Mouse (Mus musculus): Measurements from ENCODE around the gene Slc39a9. TPM values are rescaled to one million over a fixed set of nuclear protein-coding genes. Genes with fewer than 3 reads are reported as not detected.
A peak's percentile ranks its signal among the peaks of the same experiment; 100 is the strongest.

The Slc39a9 gene
- polyA plus RNA-seq, 1 experiment from 2014 or later, result 35.4 TPM

DNA sequence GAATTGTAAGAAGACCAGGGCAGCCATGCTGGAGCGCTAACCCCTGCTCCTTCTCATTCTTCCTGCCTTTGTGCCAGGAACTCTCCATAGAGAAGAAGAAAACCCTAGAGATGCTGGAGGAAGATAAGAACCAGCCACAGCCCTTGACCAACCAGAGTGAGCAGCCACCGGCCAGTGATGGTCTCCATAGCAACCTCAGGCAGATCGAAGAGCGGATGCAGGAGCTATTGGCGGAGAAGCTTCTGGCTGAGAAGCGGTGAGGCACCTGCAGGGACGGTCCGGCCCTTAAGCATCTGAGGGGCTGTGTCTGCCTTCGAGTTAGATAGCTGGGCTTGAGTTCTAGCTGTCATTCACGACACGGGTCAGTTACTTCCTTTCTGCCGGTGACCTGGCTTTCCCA lies 76.8 kb downstream of the Slc39a9 start:
- no peak for ATAC-seq
- WGBS, result 81% methylated on average over 12 of the region's 12 CpGs

DNA sequence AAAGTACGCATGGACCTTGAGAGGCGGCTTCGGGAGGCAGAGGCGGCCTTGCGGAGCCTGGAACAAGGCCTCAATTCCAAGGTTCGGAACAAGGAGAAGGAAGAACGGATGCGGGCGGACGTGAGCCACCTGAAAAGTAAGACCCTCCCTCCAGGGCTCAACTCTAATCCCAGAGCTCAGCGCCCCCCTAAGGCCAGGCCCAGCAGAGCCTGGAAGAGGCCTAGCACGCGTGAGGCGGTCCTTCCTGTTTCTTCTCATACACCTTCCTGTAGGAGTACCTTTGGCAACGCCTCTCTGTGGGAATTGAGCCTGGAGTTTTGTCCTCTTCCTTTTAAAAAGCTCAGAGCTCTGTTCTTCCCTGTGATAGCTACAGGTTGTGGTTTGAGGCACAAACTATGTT lies 77.8 kb downstream of the Slc39a9 start:
- WGBS, result 88% methylated on average over 15 of the region's 15 CpGs
- Histone ChIP-seq H3K4me1 (replicated peaks; ENCODE audit: control insufficient read depth, insufficient read depth, low read length) (no peaks in the 10 kb centered on the region), H3K4me3 (ENCODE audit: low read depth, low read length) (no peak overlapping the region), H3K36me3 (ENCODE audit: control insufficient read depth, insufficient read depth) (no peaks in the 10 kb centered on the region), H3K27me3 (replicated peaks; ENCODE audit: control insufficient read depth, insufficient read depth, low read length) (no peaks in the 10 kb centered on the region), H3K4me2 (replicated peaks; ENCODE audit: low read depth) (no peak overlapping the region), H3K9ac (ENCODE audit: low read depth, low read length) (no peak overlapping the region), H3K9me3 (ENCODE audit: control insufficient read depth) (no peaks in the 10 kb centered on the region), H3K27ac (ENCODE audit: low read depth, low read length) (no peak overlapping the region)
- no peak for TF ChIP-seq CTCF (IDR thresholded peaks at IDR 0.05; ENCODE audit: low read depth)
- ATAC-seq, result no peak

More for the DNA sequence above, 76.8 kb downstream of the Slc39a9 start:
- H3K4me2 ChIP-seq (replicated peaks; ENCODE audit: low read depth), result no peak overlapping the region
- TF ChIP-seq CTCF (IDR thresholded peaks at IDR 0.05; ENCODE audit: low read depth), result no peak
- H3K4me1 ChIP-seq (replicated peaks; ENCODE audit: control insufficient read depth, insufficient read depth, low read length), result no peaks in the 10 kb centered on the region
- H3K9me3 ChIP-seq (ENCODE audit: control insufficient read depth), result no peaks in the 10 kb centered on the region
- no peaks in the 10 kb centered on the region for H3K27me3 ChIP-seq (replicated peaks; ENCODE audit: control insufficient read depth, insufficient read depth, low read length)
- no peak overlapping the region for H3K4me3 ChIP-seq (ENCODE audit: low read depth, low read length)
- H3K27ac ChIP-seq (ENCODE audit: low read depth, low read length), result no peak overlapping the region
- H3K36me3 ChIP-seq (ENCODE audit: control insufficient read depth, insufficient read depth), result no peaks in the 10 kb centered on the region
- H3K9ac ChIP-seq (ENCODE audit: low read depth, low read length), result no peak overlapping the region

- Histone ChIP-seq H3K4me1 (replicated peaks; ENCODE audit: control insufficient read depth, insufficient read depth, low read length) (no peaks in the 10 kb centered on the region), H3K27me3 (replicated peaks; ENCODE audit: control insufficient read depth, insufficient read depth, low read length) (no peaks in the 10 kb centered on the region), H3K9ac (ENCODE audit: low read depth, low read length) (no peak overlapping the region), H3K4me2 (replicated peaks; ENCODE audit: low read depth) (peak overlapping the region; percentile 49), H3K4me3 (ENCODE audit: low read depth, low read length) (0 out of 2 replicates have a peak overlapping the region, but pooled peaks have one; percentile 7), H3K9me3 (ENCODE audit: control insufficient read depth) (no peaks in the 10 kb centered on the region), H3K27ac (ENCODE audit: low read depth, low read length) (no peak overlapping the region), H3K36me3 (ENCODE audit: control insufficient read depth, insufficient read depth) (no peaks in the 10 kb centered on the region)
- ATAC-seq, result peak; percentile 59; the same call in 1 of the 2 replicates
- peak; percentile 92 for TF ChIP-seq CTCF (IDR thresholded peaks at IDR 0.05; ENCODE audit: low read depth)
- WGBS, result 14% methylated on average over 10 of the region's 10 CpGs
These were observed 81.3 kb downstream of the Slc39a9 start for GRCm38 (mm10) chr12:80724853-80725559.

GRCm38 (mm10) chr12:80728207-80728606 lies 84.5 kb downstream of the Slc39a9 start:
- Histone ChIP-seq H3K4me3 (ENCODE audit: low read depth, low read length) (no peak overlapping the region), H3K9ac (ENCODE audit: low read depth, low read length) (no peak overlapping the region), H3K27me3 (replicated peaks; ENCODE audit: control insufficient read depth, insufficient read depth, low read length) (no peaks in the 10 kb centered on the region), H3K27ac (ENCODE audit: low read depth, low read length) (no peak overlapping the region), H3K4me2 (replicated peaks; ENCODE audit: low read depth) (no peak overlapping the region), H3K9me3 (ENCODE audit: control insufficient read depth) (no peaks in the 10 kb centered on the region), H3K36me3 (ENCODE audit: control insufficient read depth, insufficient read depth) (no peaks in the 10 kb centered on the region), H3K4me1 (replicated peaks; ENCODE audit: control insufficient read depth, insufficient read depth, low read length) (no peaks in the 10 kb centered on the region)
- 29% methylated on average over 1 of the region's 1 CpGs for WGBS
- no peak for TF ChIP-seq CTCF (IDR thresholded peaks at IDR 0.05; ENCODE audit: low read depth)
- ATAC-seq, result no peak

- H3K4me3 ChIP-seq (ENCODE audit: low read depth, low read length), result no peak overlapping the region
- ATAC-seq, result no peak
- H3K9ac ChIP-seq (ENCODE audit: low read depth, low read length), result no peak overlapping the region
- no peak overlapping the region for H3K27ac ChIP-seq (ENCODE audit: low read depth, low read length)
- H3K36me3 ChIP-seq (ENCODE audit: control insufficient read depth, insufficient read depth), result no peaks in the 10 kb centered on the region
- H3K27me3 ChIP-seq (replicated peaks; ENCODE audit: control insufficient read depth, insufficient read depth, low read length), result no peaks in the 10 kb centered on the region
- WGBS, result 46% methylated on average over 2 of the region's 2 CpGs
- TF ChIP-seq CTCF (IDR thresholded peaks at IDR 0.05; ENCODE audit: low read depth), result peak; percentile 74
- H3K9me3 ChIP-seq (ENCODE audit: control insufficient read depth), result no peaks in the 10 kb centered on the region
- H3K4me1 ChIP-seq (replicated peaks; ENCODE audit: control insufficient read depth, insufficient read depth, low read length), result no peaks in the 10 kb centered on the region
- no peak overlapping the region for H3K4me2 ChIP-seq (replicated peaks; ENCODE audit: low read depth)
These were observed 85.1 kb downstream of the Slc39a9 start for GRCm38 (mm10) chr12:80728814-80729213.

DNA sequence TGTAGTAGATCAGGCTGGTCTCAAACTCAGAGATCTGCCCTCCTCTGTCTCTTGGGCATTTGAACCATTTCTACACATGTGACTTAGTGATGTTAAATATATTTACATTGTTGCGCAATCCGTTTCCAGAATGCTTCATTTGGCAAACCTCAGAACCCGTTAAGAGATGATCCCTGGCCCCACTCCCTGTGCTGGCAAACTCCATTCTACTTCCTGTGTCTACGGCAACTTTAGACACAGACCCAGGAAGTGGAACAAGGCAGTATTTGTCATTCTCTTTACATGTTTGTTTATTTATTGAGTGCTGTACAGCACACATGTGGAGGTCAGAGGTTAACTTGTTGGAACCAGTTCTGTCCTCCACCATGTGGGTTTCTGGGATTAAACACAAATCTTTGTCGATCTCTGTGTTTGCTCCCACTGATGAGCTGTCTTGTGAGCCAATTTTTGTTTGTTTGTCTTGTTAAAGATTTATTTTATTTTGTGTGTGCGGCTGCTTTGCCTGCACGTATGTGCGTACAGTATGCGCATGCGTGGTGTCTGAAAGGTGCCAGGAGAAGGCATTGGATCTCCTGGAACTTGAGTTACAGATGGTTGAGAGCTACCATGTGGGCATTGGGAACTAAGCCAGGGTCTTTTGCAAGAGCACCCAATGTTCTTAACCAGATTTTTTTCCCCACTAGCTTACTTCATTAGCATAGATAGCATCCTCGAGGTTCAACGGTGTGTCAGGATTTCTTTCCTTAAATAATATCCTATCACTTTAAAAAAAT lies 86.3 kb downstream of the Slc39a9 start:
- no peak overlapping the region for H3K9ac ChIP-seq (ENCODE audit: low read depth, low read length)
- 68% methylated on average over 12 of the region's 12 CpGs for WGBS
- H3K36me3 ChIP-seq (ENCODE audit: control insufficient read depth, insufficient read depth), result no peaks in the 10 kb centered on the region
- no peak for TF ChIP-seq CTCF (IDR thresholded peaks at IDR 0.05; ENCODE audit: low read depth)
- no peak for ATAC-seq
- H3K27ac ChIP-seq (ENCODE audit: low read depth, low read length), result no peak overlapping the region
- H3K4me3 ChIP-seq (ENCODE audit: low read depth, low read length), result no peak overlapping the region
- H3K4me2 ChIP-seq (replicated peaks; ENCODE audit: low read depth), result no peak overlapping the region
- no peaks in the 10 kb centered on the region for H3K9me3 ChIP-seq (ENCODE audit: control insufficient read depth)
- no peaks in the 10 kb centered on the region for H3K27me3 ChIP-seq (replicated peaks; ENCODE audit: control insufficient read depth, insufficient read depth, low read length)
- no peaks in the 10 kb centered on the region for H3K4me1 ChIP-seq (replicated peaks; ENCODE audit: control insufficient read depth, insufficient read depth, low read length)
